Mouse (Mus musculus) ES-E14 (cell line): Measurements from ENCODE around the gene Mycl.

Experiments used
- HCFC1 ChIP-seq: IDR thresholded peaks from 2 replicates; pipeline ENCODE4 v1.6.1; 2012; ENCODE audit warnings: low read length, inconsistent platforms, borderline replicate concordance; ENCODE audit not compliant: insufficient read depth
- MAFK ChIP-seq: IDR thresholded peaks from 2 replicates; pipeline ENCODE4 v1.6.1; 2014; ENCODE audit warnings: mild to moderate bottlenecking, low read depth, low read length, inconsistent platforms; ENCODE audit not compliant: insufficient read depth
- ZC3H11A ChIP-seq: IDR thresholded peaks from 2 replicates; pipeline ENCODE4 v1.6.1; 2012; ENCODE audit warnings: low read depth, mild to moderate bottlenecking, inconsistent platforms, low read length, borderline replicate concordance
- ZNF384 ChIP-seq: IDR thresholded peaks from 2 replicates; pipeline ENCODE4 v1.6.1; 2012; ENCODE audit warnings: low read depth, low read length, inconsistent platforms

GRCm38 (mm10) chr4:122971191-122971590, 24.3 kb upstream of the Mycl start:
- TF ChIP-seq ZC3H11A, result no peak
- no peak for TF ChIP-seq MAFK
- no peak for TF ChIP-seq ZNF384
- TF ChIP-seq HCFC1, result no peak
